Mouse (Mus musculus): ENCODE data around the gene Etl4. TPM values are rescaled to one million over a fixed set of nuclear protein-coding genes. Genes with fewer than 3 reads are reported as not detected.

Etl4 gene
- total RNA-seq, 1 experiment: 50.8 TPM

- TF ChIP-seq CHD2 (IDR thresholded peaks at IDR 0.05; ENCODE audit: low read depth, low read length): no peak
- TF ChIP-seq HCFC1 (IDR thresholded peaks at IDR 0.05; ENCODE audit: borderline replicate concordance, insufficient read depth, low read length): no peak
- no peak for TF ChIP-seq MAFK (IDR thresholded peaks at IDR 0.05; ENCODE audit: insufficient read depth, low read depth, low read length)
- TF ChIP-seq ZNF384 (IDR thresholded peaks at IDR 0.05; ENCODE audit: low read depth, low read length): no peak
- no peak for TF ChIP-seq ZC3H11A (IDR thresholded peaks at IDR 0.05; ENCODE audit: borderline replicate concordance, low read depth, low read length)
- in situ Hi-C loops (cut with MboI; ENCODE audit: low sequenced_read_pairs in 2 of 2, unreplicated experiment in 2 of 2): no loop called here
- no peaks in the 10 kb centered on the region for H3K36me3 ChIP-seq (ENCODE audit: control insufficient read depth, insufficient read depth, low read length, poor library complexity, severe bottlenecking)
- no peak for DNase-seq (ENCODE audit: low read depth, low spot score)
- no peak overlapping the region for H3K4me3 ChIP-seq (ENCODE audit: insufficient read depth in 1 of 2, low read depth in 1 of 2, low read length in 2 of 2, poor library complexity in 1 of 2, severe bottlenecking in 1 of 2)
- no peak overlapping the region for H3K9ac ChIP-seq (ENCODE audit: insufficient read depth, low read depth, low read length, poor library complexity, severe bottlenecking)
- no peak overlapping the region for H3K27ac ChIP-seq (ENCODE audit: insufficient read depth, low read depth, low read length, poor library complexity, severe bottlenecking)
- no peaks in the 10 kb centered on the region for H3K4me1 ChIP-seq (ENCODE audit: control insufficient read depth in 2 of 2, insufficient read depth in 2 of 2, low read length in 2 of 2, poor library complexity in 1 of 2)
- H3K9me3 ChIP-seq (ENCODE audit: control insufficient read depth, insufficient read depth, low read depth, low read length): no peaks in the 10 kb centered on the region
These were observed 216.3 kb downstream of the Etl4 start for GRCm38 (mm10) chr2:20125914-20126313.

GRCm38 (mm10) chr2:20131792-20132191, 222.2 kb downstream of the Etl4 start:
- Histone ChIP-seq H3K4me1 (ENCODE audit: control insufficient read depth in 2 of 2, insufficient read depth in 2 of 2, low read length in 2 of 2, poor library complexity in 1 of 2) (no peaks in the 10 kb centered on the region), H3K4me3 (ENCODE audit: insufficient read depth in 1 of 2, low read depth in 1 of 2, low read length in 2 of 2, poor library complexity in 1 of 2, severe bottlenecking in 1 of 2) (no peak overlapping the region), H3K9ac (ENCODE audit: insufficient read depth, low read depth, low read length, poor library complexity, severe bottlenecking) (no peak overlapping the region), H3K9me3 (ENCODE audit: control insufficient read depth, insufficient read depth, low read depth, low read length) (no peaks in the 10 kb centered on the region), H3K36me3 (ENCODE audit: control insufficient read depth, insufficient read depth, low read length, poor library complexity, severe bottlenecking) (no peaks in the 10 kb centered on the region), H3K27ac (ENCODE audit: insufficient read depth, low read depth, low read length, poor library complexity, severe bottlenecking) (no peak overlapping the region)
- no peak for DNase-seq (ENCODE audit: low read depth, low spot score)
- TF ChIP-seq ZC3H11A (IDR thresholded peaks at IDR 0.05; ENCODE audit: borderline replicate concordance, low read depth, low read length) (no peak), ZNF384 (IDR thresholded peaks at IDR 0.05; ENCODE audit: low read depth, low read length) (no peak), MAFK (IDR thresholded peaks at IDR 0.05; ENCODE audit: insufficient read depth, low read depth, low read length) (no peak), CHD2 (IDR thresholded peaks at IDR 0.05; ENCODE audit: low read depth, low read length) (no peak), HCFC1 (IDR thresholded peaks at IDR 0.05; ENCODE audit: borderline replicate concordance, insufficient read depth, low read length) (no peak)
- in situ Hi-C loops (cut with MboI; ENCODE audit: low sequenced_read_pairs in 2 of 2, unreplicated experiment in 2 of 2): no loop called here

GRCm38 (mm10) chr2:20138426-20138825, 228.8 kb downstream of the Etl4 start:
- H3K4me1 ChIP-seq (ENCODE audit: control insufficient read depth in 2 of 2, insufficient read depth in 2 of 2, low read length in 2 of 2, poor library complexity in 1 of 2): no peaks in the 10 kb centered on the region
- no peaks in the 10 kb centered on the region for H3K36me3 ChIP-seq (ENCODE audit: control insufficient read depth, insufficient read depth, low read length, poor library complexity, severe bottlenecking)
- no peak overlapping the region for H3K27ac ChIP-seq (ENCODE audit: insufficient read depth, low read depth, low read length, poor library complexity, severe bottlenecking)
- H3K9ac ChIP-seq (ENCODE audit: insufficient read depth, low read depth, low read length, poor library complexity, severe bottlenecking): no peak overlapping the region
- H3K9me3 ChIP-seq (ENCODE audit: control insufficient read depth, insufficient read depth, low read depth, low read length): no peaks in the 10 kb centered on the region
- in situ Hi-C loops (cut with MboI; ENCODE audit: low sequenced_read_pairs in 2 of 2, unreplicated experiment in 2 of 2): no loop called here
- no peak overlapping the region for H3K4me3 ChIP-seq (ENCODE audit: insufficient read depth in 1 of 2, low read depth in 1 of 2, low read length in 2 of 2, poor library complexity in 1 of 2, severe bottlenecking in 1 of 2)
- no peak for DNase-seq (ENCODE audit: low read depth, low spot score)
- no peak for TF ChIP-seq HCFC1 (IDR thresholded peaks at IDR 0.05; ENCODE audit: borderline replicate concordance, insufficient read depth, low read length)
- no peak for TF ChIP-seq ZNF384 (IDR thresholded peaks at IDR 0.05; ENCODE audit: low read depth, low read length)
- TF ChIP-seq MAFK (IDR thresholded peaks at IDR 0.05; ENCODE audit: insufficient read depth, low read depth, low read length): no peak
- no peak for TF ChIP-seq ZC3H11A (IDR thresholded peaks at IDR 0.05; ENCODE audit: borderline replicate concordance, low read depth, low read length)
- no peak for TF ChIP-seq CHD2 (IDR thresholded peaks at IDR 0.05; ENCODE audit: low read depth, low read length)

- in situ Hi-C loops (cut with MboI; ENCODE audit: low sequenced_read_pairs in 2 of 2, unreplicated experiment in 2 of 2): no loop called here
- H3K9ac ChIP-seq (ENCODE audit: insufficient read depth, low read depth, low read length, poor library complexity, severe bottlenecking): no peak overlapping the region
- no peak overlapping the region for H3K4me3 ChIP-seq (ENCODE audit: insufficient read depth in 1 of 2, low read depth in 1 of 2, low read length in 2 of 2, poor library complexity in 1 of 2, severe bottlenecking in 1 of 2)
- no peaks in the 10 kb centered on the region for H3K9me3 ChIP-seq (ENCODE audit: control insufficient read depth, insufficient read depth, low read depth, low read length)
- no peaks in the 10 kb centered on the region for H3K4me1 ChIP-seq (ENCODE audit: control insufficient read depth in 2 of 2, insufficient read depth in 2 of 2, low read length in 2 of 2, poor library complexity in 1 of 2)
- DNase-seq (ENCODE audit: low read depth, low spot score): no peak
- H3K36me3 ChIP-seq (ENCODE audit: control insufficient read depth, insufficient read depth, low read length, poor library complexity, severe bottlenecking): no peaks in the 10 kb centered on the region
- no peak for TF ChIP-seq HCFC1 (IDR thresholded peaks at IDR 0.05; ENCODE audit: borderline replicate concordance, insufficient read depth, low read length)
- TF ChIP-seq ZC3H11A (IDR thresholded peaks at IDR 0.05; ENCODE audit: borderline replicate concordance, low read depth, low read length): no peak
- no peak for TF ChIP-seq MAFK (IDR thresholded peaks at IDR 0.05; ENCODE audit: insufficient read depth, low read depth, low read length)
- TF ChIP-seq CHD2 (IDR thresholded peaks at IDR 0.05; ENCODE audit: low read depth, low read length): no peak
- no peak for TF ChIP-seq ZNF384 (IDR thresholded peaks at IDR 0.05; ENCODE audit: low read depth, low read length)
- no peak overlapping the region for H3K27ac ChIP-seq (ENCODE audit: insufficient read depth, low read depth, low read length, poor library complexity, severe bottlenecking)
These were observed 235.8 kb downstream of the Etl4 start for GRCm38 (mm10) chr2:20145368-20145767.

- in situ Hi-C loops (cut with MboI; ENCODE audit: low sequenced_read_pairs in 2 of 2, unreplicated experiment in 2 of 2): no loop called here
- H3K36me3 ChIP-seq (ENCODE audit: control insufficient read depth, insufficient read depth, low read length, poor library complexity, severe bottlenecking): no peaks in the 10 kb centered on the region
- no peak overlapping the region for H3K4me3 ChIP-seq (ENCODE audit: insufficient read depth in 1 of 2, low read depth in 1 of 2, low read length in 2 of 2, poor library complexity in 1 of 2, severe bottlenecking in 1 of 2)
- no peaks in the 10 kb centered on the region for H3K9me3 ChIP-seq (ENCODE audit: control insufficient read depth, insufficient read depth, low read depth, low read length)
- DNase-seq (ENCODE audit: low read depth, low spot score): no peak
- no peak overlapping the region for H3K27ac ChIP-seq (ENCODE audit: insufficient read depth, low read depth, low read length, poor library complexity, severe bottlenecking)
- no peak overlapping the region for H3K9ac ChIP-seq (ENCODE audit: insufficient read depth, low read depth, low read length, poor library complexity, severe bottlenecking)
- H3K4me1 ChIP-seq (ENCODE audit: control insufficient read depth in 2 of 2, insufficient read depth in 2 of 2, low read length in 2 of 2, poor library complexity in 1 of 2): no peaks in the 10 kb centered on the region
- TF ChIP-seq CHD2 (IDR thresholded peaks at IDR 0.05; ENCODE audit: low read depth, low read length) (no peak), HCFC1 (IDR thresholded peaks at IDR 0.05; ENCODE audit: borderline replicate concordance, insufficient read depth, low read length) (no peak), ZC3H11A (IDR thresholded peaks at IDR 0.05; ENCODE audit: borderline replicate concordance, low read depth, low read length) (no peak), MAFK (IDR thresholded peaks at IDR 0.05; ENCODE audit: insufficient read depth, low read depth, low read length) (no peak), ZNF384 (IDR thresholded peaks at IDR 0.05; ENCODE audit: low read depth, low read length) (no peak)
These were observed 257.5 kb downstream of the Etl4 start for GRCm38 (mm10) chr2:20167073-20167472.

All from ES-E14 (cell line).